Mouse (Mus musculus): ENCODE measurements at regions not wholly inside any gene's neighbourhood (a gene's known extent, or its start where the extent isn't known, plus 50 kb on each side); places are given as distances from the start of the nearest gene placed in this dataset.
"Not testable (repeated sequence)": the region's sequence is repeated elsewhere in the genome, so short reads cannot be mapped to it uniquely, and the experiment has no call there.

- no peak for DNase-seq (ENCODE audit: low read depth)
Observed at GRCm38 (mm10) chr13:89375526-89376474, 163.8 kb upstream of the Hapln1 start.

- DNase-seq (ENCODE audit: low read depth), result no peak
Observed at GRCm38 (mm10) chr13:89378365-89378764, 161.2 kb upstream of the Hapln1 start.

- DNase-seq (ENCODE audit: low read depth), result not testable (repeated sequence)
Observed at GRCm38 (mm10) chr13:89383619-89384190, 155.9 kb upstream of the Hapln1 start.

GRCm38 (mm10) chr13:89384598-89385145 lies 154.9 kb upstream of the Hapln1 start:
- peak; percentile 41 for DNase-seq (ENCODE audit: low read depth)

- no peak for DNase-seq (ENCODE audit: low read depth)
Observed at GRCm38 (mm10) chr13:89387416-89387815, 152.2 kb upstream of the Hapln1 start.

- no peak for DNase-seq (ENCODE audit: low read depth)
Observed at GRCm38 (mm10) chr13:89389149-89389548, 150.4 kb upstream of the Hapln1 start.

- DNase-seq (ENCODE audit: low read depth), result no peak
Observed at GRCm38 (mm10) chr13:89394717-89395344, 144.8 kb upstream of the Hapln1 start.

- peak; percentile 22 for DNase-seq (ENCODE audit: low read depth)
Observed at GRCm38 (mm10) chr13:89395851-89396250, 143.7 kb upstream of the Hapln1 start.

- peak; percentile 48 for DNase-seq (ENCODE audit: low read depth)
Observed at GRCm38 (mm10) chr13:89401084-89401671, 138.4 kb upstream of the Hapln1 start.

GRCm38 (mm10) chr13:89410504-89410903 lies 129.1 kb upstream of the Hapln1 start:
- no peak for DNase-seq (ENCODE audit: low read depth)

GRCm38 (mm10) chr13:89412768-89413487 lies 126.7 kb upstream of the Hapln1 start:
- DNase-seq (ENCODE audit: low read depth), result no peak

GRCm38 (mm10) chr13:89418804-89419203 lies 120.8 kb upstream of the Hapln1 start:
- no peak for DNase-seq (ENCODE audit: low read depth)

- DNase-seq (ENCODE audit: low read depth), result no peak
Observed at GRCm38 (mm10) chr13:89421833-89422232, 117.8 kb upstream of the Hapln1 start.

- DNase-seq (ENCODE audit: low read depth), result no peak
Observed at GRCm38 (mm10) chr13:89423491-89423890, 116.1 kb upstream of the Hapln1 start.

GRCm38 (mm10) chr13:89428272-89429071 lies 111.1 kb upstream of the Hapln1 start:
- peak; percentile 42 for DNase-seq (ENCODE audit: low read depth)

- DNase-seq (ENCODE audit: low read depth), result no peak
Observed at GRCm38 (mm10) chr13:89444847-89445246, 94.7 kb upstream of the Hapln1 start.

- no peak for DNase-seq (ENCODE audit: low read depth)
Observed at GRCm38 (mm10) chr13:89453819-89454218, 85.8 kb upstream of the Hapln1 start.

- no peak for DNase-seq (ENCODE audit: low read depth)
Observed at GRCm38 (mm10) chr13:89454249-89455018, 85.2 kb upstream of the Hapln1 start.

GRCm38 (mm10) chr13:89463746-89464145 lies 75.8 kb upstream of the Hapln1 start:
- no peak for DNase-seq (ENCODE audit: low read depth)

Data from naive thymus-derived CD4-positive, alpha-beta T cell, adult 2 months (primary cell).